Mouse (Mus musculus) olfactory bulb, adult 2 months (tissue): ENCODE data around the gene Ackr2. TPM values are rescaled to one million over a fixed set of nuclear protein-coding genes. Genes with fewer than 3 reads are reported as not detected.

ENCODE experiments used
- H3K27ac ChIP-seq: fragments of 200-500 bp; 2 replicates; pipeline ENCODE4 v1.5.1; 2012; ENCODE audit warnings: low read depth, low read length; ENCODE audit not compliant: insufficient read depth
- H3K4me1 ChIP-seq: fragments of 200-500 bp; 2 replicates; pipeline ENCODE4 v1.6.1; 2012; ENCODE audit warnings: low read length; ENCODE audit not compliant: control insufficient read depth, insufficient read depth
- H3K4me3 ChIP-seq: fragments of 200-500 bp; 2 replicates; pipeline ENCODE4 v1.5.1; 2012; ENCODE audit warnings: mild to moderate bottlenecking, low read depth, low read length, moderate library complexity; ENCODE audit not compliant: insufficient read depth
- CTCF ChIP-seq: fragments of 200-500 bp; IDR thresholded peaks from 2 replicates; pipeline ENCODE4 v1.5.1; 2012; ENCODE audit warnings: low read depth, mild to moderate bottlenecking, low read length, moderate library complexity; ENCODE audit not compliant: insufficient read depth
- POLR2A ChIP-seq: fragments of 200-500 bp; IDR thresholded peaks from 2 replicates; pipeline ENCODE4 v1.6.1; 2012; ENCODE audit warnings: mild to moderate bottlenecking, low read depth, low read length, moderate library complexity; ENCODE audit not compliant: insufficient read depth
- WGBS: fragments of 180-500 bp; shearing (Covaris S2); methylation state at CpG from one replicate; pipeline ENCODE4 v1.1.7; 2018; 5-methylcytosine and 5-hydroxymethylcytosine counted together
- polyA plus RNA-seq: library from polyadenylated mRNA; stranded (reverse); fragments of >200 nt; gene quantifications from 2 replicates; pipeline ENCODE4 v1.2.4, GENCODE M21; 2012; ENCODE audit warnings: low replicate concordance; ENCODE audit not compliant: missing spikeins, insufficient read depth, insufficient read length

Ackr2 gene
- polyA plus RNA-seq: not detected in 2 replicates

DNA sequence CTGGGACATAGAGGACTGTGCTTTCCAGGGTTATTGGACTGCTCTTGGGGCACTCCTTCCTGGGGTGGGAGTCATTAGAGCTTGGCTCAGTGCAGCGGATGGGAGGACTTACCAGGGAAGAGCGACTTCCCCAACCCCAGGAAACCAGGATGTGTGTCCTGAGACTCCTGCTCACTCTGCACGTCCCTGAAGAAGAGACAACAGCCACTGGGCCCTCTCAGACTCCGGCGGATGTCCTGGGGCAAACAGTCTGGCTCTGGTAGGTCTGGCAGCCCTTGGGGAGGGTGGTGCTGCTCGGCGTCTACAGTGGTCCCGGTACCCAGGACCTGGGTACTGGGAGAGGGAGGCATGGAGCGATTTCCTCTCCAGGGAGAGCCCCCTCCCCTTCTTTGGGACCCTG lies at the start of gene Ackr2:
Gene Ackr2 (plus strand): TSS at position 111 of the 400 bp plus-strand sequence.
- TF ChIP-seq POLR2A: no peak
- no peak for TF ChIP-seq CTCF
- Histone ChIP-seq H3K4me1 (peaks cover 14% of the 10 kb centered on the region), H3K4me3 (no peak within 1 kb of the TSS), H3K27ac (no peak within 1 kb of the TSS)
- WGBS: 77% methylated on average over 9 of the region's 9 CpGs

DNA sequence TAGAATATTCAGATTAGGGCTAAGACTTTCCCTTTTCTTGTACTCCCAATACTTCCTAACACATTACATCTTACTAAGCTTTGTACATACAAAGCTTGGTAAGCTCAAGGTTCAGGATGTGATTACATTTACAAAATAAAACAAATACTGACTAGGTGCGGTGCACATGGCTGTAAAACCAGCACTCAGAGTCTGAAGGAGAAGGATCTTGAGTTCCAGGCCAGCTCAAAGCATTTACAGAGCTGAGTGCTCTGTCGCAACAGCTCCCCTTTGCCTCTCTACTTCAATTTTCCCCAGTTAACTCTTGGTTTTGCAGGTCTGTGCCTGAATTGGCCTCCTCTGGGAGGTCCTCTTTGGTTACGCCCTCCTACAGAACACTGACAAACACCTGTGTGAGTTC lies 43.9 kb upstream of the Ackr2 start:
- Histone ChIP-seq H3K27ac (no peak overlapping the region), H3K4me3 (no peak overlapping the region), H3K4me1 (no peaks in the 10 kb centered on the region)
- no peak for TF ChIP-seq CTCF
- TF ChIP-seq POLR2A: no peak
- WGBS: 95% methylated on average over 3 of the region's 3 CpGs

DNA sequence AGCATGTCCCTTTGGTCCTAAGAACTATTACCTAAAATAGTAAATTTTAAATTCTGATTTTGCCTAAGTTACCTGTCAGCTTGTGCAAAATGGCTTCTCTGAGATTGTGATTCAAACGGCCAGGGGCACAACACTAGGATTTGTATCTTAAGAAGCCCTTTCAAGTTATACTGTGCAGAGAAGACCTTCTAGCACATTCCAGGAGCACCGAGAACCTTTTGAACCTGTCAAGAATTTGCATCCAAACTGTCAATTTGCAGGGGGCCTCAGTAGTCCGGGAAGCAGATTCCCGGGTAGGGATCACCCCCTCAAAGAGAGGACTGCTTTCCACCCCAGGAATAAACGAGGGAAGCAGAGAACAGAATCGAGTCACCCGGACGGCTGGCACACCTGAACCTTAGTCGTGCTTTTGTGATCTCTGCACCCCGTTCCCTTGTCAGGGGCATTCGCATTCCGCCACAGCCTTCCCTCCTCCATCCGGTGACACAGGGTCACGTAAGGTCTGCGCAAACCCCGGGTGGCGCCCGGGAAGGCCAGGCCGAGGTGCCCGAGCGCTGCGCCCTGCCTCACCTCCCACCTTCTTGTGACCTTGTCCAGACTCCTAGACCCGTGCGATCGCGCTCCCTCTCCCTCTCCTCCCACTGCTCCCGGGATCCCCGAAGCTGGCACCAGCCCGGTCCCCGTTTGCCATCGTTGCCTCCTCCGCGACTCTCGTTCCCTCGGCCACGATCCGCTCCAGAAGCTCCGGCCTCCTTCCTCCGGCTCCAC lies 41.3 kb upstream of the Ackr2 start:
- Histone ChIP-seq H3K4me1 (no peaks in the 10 kb centered on the region), H3K4me3 (peak overlapping the region; percentile 66), H3K27ac (peak overlapping the region; percentile 78)
- TF ChIP-seq CTCF (no peak), POLR2A (no peak)
- under 1% methylated on average over 39 of the region's 39 CpGs for WGBS

DNA sequence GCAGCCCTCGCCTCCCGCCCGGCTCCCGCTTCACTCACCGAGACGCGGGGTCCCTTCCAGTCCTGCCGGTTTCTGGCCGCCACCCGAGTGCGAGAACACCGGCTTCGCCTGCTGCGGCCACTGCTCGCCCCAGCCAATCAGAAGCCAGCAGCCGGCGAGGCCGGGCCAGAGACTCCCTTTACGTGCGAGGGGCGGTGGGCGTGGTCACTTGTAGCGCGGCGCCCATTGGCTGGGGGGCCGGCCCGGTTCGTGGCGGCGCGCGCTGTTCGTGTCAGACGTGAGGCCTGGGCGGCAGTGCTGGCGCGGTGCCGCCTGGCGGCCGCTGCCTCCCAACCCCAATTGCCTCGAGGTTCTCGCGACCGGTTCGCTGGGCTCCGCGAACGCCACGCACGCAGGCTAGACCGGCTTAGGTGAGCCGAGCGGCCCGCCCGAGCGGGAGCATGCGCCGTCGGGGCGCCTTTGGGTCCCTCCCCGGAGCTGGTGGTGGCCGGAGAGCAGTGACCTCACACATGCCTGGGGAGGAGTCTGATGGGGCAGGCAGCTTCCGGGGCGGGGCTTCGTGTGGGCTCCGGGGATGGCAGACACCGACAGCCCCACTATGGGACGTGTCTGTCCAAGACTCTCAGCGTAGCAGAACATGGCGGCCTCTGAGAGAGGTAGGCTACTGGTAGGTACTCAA lies 40.5 kb upstream of the Ackr2 start:
- 0 out of 2 replicates have a peak, but pooled peaks have one; percentile 30 for TF ChIP-seq CTCF
- peak; percentile 65; the same call in 1 of the 2 replicates for TF ChIP-seq POLR2A
- Histone ChIP-seq H3K27ac (peak overlapping the region; percentile 74), H3K4me1 (no peaks in the 10 kb centered on the region), H3K4me3 (peak overlapping the region; percentile 66)
- WGBS: under 1% methylated on average over 70 of the region's 70 CpGs

DNA sequence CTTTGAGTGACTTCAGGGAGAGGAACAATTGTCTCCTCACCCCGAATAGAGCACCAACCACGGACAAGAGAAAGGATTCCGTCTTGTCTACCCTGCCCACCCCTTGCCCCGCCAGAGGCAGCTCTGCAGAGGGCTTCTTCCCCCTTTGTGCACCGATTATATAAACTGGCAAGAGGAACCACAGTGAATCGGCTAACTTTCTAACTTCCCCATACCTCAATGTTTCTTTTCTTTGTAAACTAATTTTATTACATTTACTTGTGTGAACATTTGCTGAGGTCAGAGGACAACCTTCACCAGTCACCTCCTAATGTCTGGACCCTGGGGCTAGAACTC lies 40.0 kb upstream of the Ackr2 start, which contains the start of gene Higd1a:
Gene Higd1a (minus strand): TSS at position 210 of the 336 bp plus-strand sequence.
- no peak for TF ChIP-seq POLR2A
- no peak for TF ChIP-seq CTCF
- 5% methylated on average over 6 of the region's 6 CpGs for WGBS
- Histone ChIP-seq H3K27ac (peak within 1 kb of the TSS; percentile 78), H3K4me3 (peak within 1 kb of the TSS; percentile 66), H3K4me1 (no peaks in the 10 kb centered on the region)

DNA sequence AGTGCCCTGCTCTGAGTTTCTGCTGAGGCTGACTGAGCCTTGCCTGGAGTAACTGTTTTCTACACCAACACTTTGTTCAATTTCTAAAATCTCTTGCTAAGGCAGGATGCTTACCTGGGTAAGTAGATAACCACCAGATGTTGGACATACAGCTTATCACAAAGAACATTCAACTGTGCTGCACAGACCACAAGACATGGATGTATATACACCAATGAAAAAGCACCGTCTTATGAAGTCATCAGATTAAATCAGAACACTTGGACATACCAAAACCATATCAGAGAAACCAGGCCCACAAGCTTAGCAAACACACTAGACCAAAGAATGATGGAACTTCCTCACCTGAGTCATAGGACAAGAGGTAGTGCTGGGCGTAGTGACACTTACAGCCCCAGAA lies 38.8 kb upstream of the Ackr2 start:
- Histone ChIP-seq H3K27ac (no peak overlapping the region), H3K4me1 (no peaks in the 10 kb centered on the region), H3K4me3 (no peak overlapping the region)
- TF ChIP-seq POLR2A: no peak
- no peak for TF ChIP-seq CTCF
- WGBS: 96% methylated on average over 2 of the region's 2 CpGs

DNA sequence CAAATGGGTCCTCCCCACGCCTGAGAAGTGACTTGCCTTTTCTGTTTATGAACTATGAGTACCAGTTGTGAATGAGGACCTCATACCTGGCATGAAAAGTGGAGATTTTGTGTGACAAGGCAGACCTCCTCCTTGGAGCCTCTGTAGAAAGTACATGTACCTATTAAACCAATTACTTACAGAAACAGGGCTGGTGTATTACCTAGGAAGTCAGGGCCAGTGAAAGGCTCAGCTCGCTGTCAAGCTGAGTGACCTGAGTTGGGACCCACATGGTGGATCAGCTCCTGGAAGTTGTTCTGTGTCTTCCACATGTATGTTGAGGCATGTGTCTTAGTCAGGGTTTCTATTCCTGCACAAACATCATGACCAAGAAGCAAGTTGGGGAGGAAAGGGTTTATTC lies 37.2 kb upstream of the Ackr2 start:
- H3K4me3 ChIP-seq: no peak overlapping the region
- 87% methylated on average over 2 of the region's 2 CpGs for WGBS
- no peak overlapping the region for H3K27ac ChIP-seq
- H3K4me1 ChIP-seq: no peaks in the 10 kb centered on the region
- TF ChIP-seq CTCF (no peak), POLR2A (no peak)

DNA sequence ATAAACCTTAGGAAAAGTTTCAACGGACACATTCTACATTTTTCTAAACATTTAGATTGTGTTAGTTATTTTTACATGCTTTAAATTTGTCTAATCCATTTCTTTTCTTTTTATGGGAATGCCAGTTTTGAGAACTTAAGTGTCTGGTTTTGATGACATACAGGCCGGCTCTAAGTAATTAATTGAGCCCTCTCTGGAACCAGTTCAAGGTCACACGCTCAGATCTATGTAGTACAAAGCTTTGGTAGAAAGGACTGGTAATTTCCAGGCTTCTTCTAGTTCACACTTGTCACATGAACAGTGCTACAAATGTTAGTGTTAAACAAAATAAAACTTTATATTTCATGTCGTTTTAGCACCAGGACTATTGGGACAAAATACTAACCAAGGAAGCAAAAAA lies 33.3 kb upstream of the Ackr2 start:
- H3K27ac ChIP-seq: no peak overlapping the region
- no peak overlapping the region for H3K4me3 ChIP-seq
- TF ChIP-seq POLR2A: no peak
- TF ChIP-seq CTCF: no peak
- 75% methylated on average over 4 of the region's 4 CpGs for WGBS
- H3K4me1 ChIP-seq: peaks cover 4% of the 10 kb centered on the region; the same call in 1 of the 2 replicates

DNA sequence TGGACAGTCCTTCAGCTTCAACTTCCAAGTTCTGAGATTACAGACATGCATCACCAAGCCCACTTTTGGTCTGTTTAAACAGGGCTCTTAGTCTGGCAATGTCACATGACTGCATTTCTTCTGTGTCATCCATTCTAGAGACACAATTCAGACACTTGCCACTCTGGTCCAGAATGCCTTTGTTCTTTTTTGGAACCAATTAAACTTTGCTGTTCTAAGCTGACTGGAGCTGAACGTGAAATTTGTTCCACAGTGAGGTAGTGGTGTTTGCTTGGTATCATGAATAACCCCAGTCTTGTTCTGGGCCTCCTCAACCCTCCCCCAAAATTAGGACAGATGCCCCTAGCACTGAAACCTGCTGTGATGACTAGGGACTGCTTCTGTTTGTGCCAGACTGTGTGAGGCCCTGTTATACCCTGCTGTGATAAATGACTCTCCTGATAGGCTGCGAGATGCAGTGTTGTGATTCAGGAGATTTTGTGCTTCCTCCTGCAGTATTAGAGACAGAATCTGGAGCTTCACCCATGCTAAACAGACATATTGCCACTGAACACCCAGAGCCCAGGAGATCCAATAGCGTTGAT lies 32.6 kb upstream of the Ackr2 start:
- peaks cover 4% of the 10 kb centered on the region; the same call in 1 of the 2 replicates for H3K4me1 ChIP-seq
- H3K4me3 ChIP-seq: no peak overlapping the region
- WGBS: 40% methylated on average over 3 of the region's 3 CpGs
- H3K27ac ChIP-seq: no peak overlapping the region
- TF ChIP-seq CTCF (no peak), POLR2A (no peak)
